Mouse (Mus musculus): Measurements from ENCODE around the gene Trim9.

Trim9 gene

GRCm38 (mm10) chr12:70214281-70214680, 133.1 kb downstream of the Trim9 start:
- no peak for DNase-seq (ENCODE audit: low spot score in 2 of 2)

- no peak for DNase-seq (ENCODE audit: low spot score in 2 of 2)
Measured at GRCm38 (mm10) chr12:70213601-70214000, 133.8 kb downstream of the Trim9 start.

GRCm38 (mm10) chr12:70212501-70212900, 134.9 kb downstream of the Trim9 start:
- DNase-seq (ENCODE audit: low spot score in 2 of 2): no peak

GRCm38 (mm10) chr12:70208214-70208613, 139.2 kb downstream of the Trim9 start:
- no peak for DNase-seq (ENCODE audit: low spot score in 2 of 2)

- no peak for DNase-seq (ENCODE audit: low spot score in 2 of 2)
Measured at GRCm38 (mm10) chr12:70204433-70204832, 143.0 kb downstream of the Trim9 start.

GRCm38 (mm10) chr12:70201926-70202529, 145.4 kb downstream of the Trim9 start:
- no peak for DNase-seq (ENCODE audit: low spot score in 2 of 2)

GRCm38 (mm10) chr12:70196341-70196740, 151.1 kb downstream of the Trim9 start:
- DNase-seq (ENCODE audit: low spot score in 2 of 2): no peak

- DNase-seq (ENCODE audit: low spot score in 2 of 2): no peak
Measured at GRCm38 (mm10) chr12:70195426-70195825, 152.0 kb downstream of the Trim9 start.
